Mouse (Mus musculus): ENCODE results near the gene Gclc.

DNA sequence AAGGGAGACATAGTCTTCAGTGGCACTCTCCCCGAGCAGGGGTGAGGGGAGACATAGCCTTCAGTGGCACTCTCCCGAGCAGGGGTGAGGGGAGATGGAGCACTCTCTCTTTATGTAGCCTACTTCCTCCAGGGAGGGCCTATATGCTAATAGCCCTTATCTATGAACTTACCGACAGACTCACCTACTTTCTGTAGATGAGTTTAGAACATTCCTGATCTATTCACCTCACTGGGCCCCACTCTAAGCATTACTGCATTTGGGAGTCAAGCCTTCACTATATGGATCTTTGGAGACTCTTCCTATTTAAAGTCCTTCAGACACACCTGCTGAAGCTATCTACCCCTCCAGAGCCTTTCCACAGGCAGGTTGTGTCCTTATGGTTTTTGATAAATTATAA, 52.1 kb downstream of the Gclc start:
- TF ChIP-seq MAFK (IDR thresholded peaks at IDR 0.05; ENCODE audit: insufficient read depth, low read depth, low read length) (no peak), CHD2 (IDR thresholded peaks at IDR 0.05; ENCODE audit: low read depth, low read length) (no peak), ZC3H11A (IDR thresholded peaks at IDR 0.05; ENCODE audit: borderline replicate concordance, low read depth, low read length) (no peak)
